Mouse (Mus musculus): ENCODE data around the gene Ubxn7. TPM values are rescaled to one million over a fixed set of nuclear protein-coding genes. Genes with fewer than 3 reads are reported as not detected.
A peak's percentile ranks its signal among the peaks of the same experiment; 100 is the strongest.
"Not testable (repeated sequence)": the region's sequence is repeated elsewhere in the genome, so short reads cannot be mapped to it uniquely, and the experiment has no call there.

Gene Ubxn7
- 24.2 and 24.6 TPM in 2 replicates for polyA plus RNA-seq (2016; fragmentation: Nextera tagmentation; extraction: Ambion mirVana)

- ATAC-seq (ENCODE audit: insufficient number of reproducible peaks, low FRiP score), result peak; percentile 98
- Histone ChIP-seq H3K4me3 (peak within 1 kb of the TSS; percentile 95), H3K4me2 (peak within 1 kb of the TSS; percentile 63)
Measured at GRCm38 (mm10) chr16:32332040-32332555, at the start of gene Ubxn7. Gene Ubxn7 (plus strand): TSS chr16:32332257.

GRCm38 (mm10) chr16:32282608-32283007, 49.4 kb upstream of the Ubxn7 start:
- peaks cover 8% of the 10 kb centered on the region for H3K4me1 ChIP-seq (replicated peaks)
- peaks cover 64% of the 10 kb centered on the region for H3K36me3 ChIP-seq
- H3K9ac ChIP-seq, result no peak overlapping the region
- ATAC-seq (ENCODE audit: insufficient number of reproducible peaks, low FRiP score), result no peak
- H3K4me3 ChIP-seq, result no peak overlapping the region
- H3K9me3 ChIP-seq (replicated peaks), result peaks cover 7% of the 10 kb centered on the region
- no peaks in the 10 kb centered on the region for H3K27me3 ChIP-seq (replicated peaks)
- H3K4me2 ChIP-seq, result no peak overlapping the region
- H3K27ac ChIP-seq (ENCODE audit: poor library complexity, severe bottlenecking), result no peak overlapping the region

More at GRCm38 (mm10) chr16:32332040-32332555, at the start of gene Ubxn7:
- Histone ChIP-seq H3K9me3 (replicated peaks) (no peaks in the 10 kb centered on the region), H3K4me1 (replicated peaks) (peaks cover 23% of the 10 kb centered on the region), H3K27ac (ENCODE audit: poor library complexity, severe bottlenecking) (peak within 1 kb of the TSS; percentile 92), H3K9ac (peak within 1 kb of the TSS; percentile 93), H3K27me3 (replicated peaks) (no peaks in the 10 kb centered on the region), H3K36me3 (no peaks in the 10 kb centered on the region)
- under 1% methylated on average over 46 of the region's 52 CpGs for WGBS

DNA sequence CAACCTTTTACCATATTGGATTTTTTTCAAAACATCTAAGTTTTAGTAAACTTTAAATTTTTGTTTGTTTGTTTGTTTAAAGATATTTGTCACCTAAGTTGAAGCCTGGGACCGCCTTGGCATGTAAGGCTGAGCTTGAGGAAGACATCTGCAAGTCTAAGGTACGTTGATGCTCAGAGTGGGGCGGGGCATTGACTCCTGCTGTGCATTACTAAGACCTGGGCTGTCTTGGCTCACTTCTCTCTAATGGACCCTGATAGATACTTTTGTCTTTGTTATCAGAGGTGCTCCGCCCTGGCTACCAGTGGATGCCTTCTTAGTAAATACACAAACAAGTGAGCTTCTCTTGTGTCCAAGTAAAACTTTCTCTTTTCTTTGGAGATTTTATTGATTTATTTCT, 40.2 kb upstream of the Ubxn7 start:
- Histone ChIP-seq H3K36me3 (peaks cover 50% of the 10 kb centered on the region), H3K4me2 (no peak overlapping the region), H3K4me3 (no peak overlapping the region), H3K27me3 (replicated peaks) (no peaks in the 10 kb centered on the region), H3K4me1 (replicated peaks) (no peaks in the 10 kb centered on the region), H3K9me3 (replicated peaks) (no peaks in the 10 kb centered on the region), H3K27ac (ENCODE audit: poor library complexity, severe bottlenecking) (no peak overlapping the region), H3K9ac (no peak overlapping the region)
- WGBS, result 94% methylated on average over 4 of the region's 4 CpGs
- ATAC-seq (ENCODE audit: insufficient number of reproducible peaks, low FRiP score), result no peak

DNA sequence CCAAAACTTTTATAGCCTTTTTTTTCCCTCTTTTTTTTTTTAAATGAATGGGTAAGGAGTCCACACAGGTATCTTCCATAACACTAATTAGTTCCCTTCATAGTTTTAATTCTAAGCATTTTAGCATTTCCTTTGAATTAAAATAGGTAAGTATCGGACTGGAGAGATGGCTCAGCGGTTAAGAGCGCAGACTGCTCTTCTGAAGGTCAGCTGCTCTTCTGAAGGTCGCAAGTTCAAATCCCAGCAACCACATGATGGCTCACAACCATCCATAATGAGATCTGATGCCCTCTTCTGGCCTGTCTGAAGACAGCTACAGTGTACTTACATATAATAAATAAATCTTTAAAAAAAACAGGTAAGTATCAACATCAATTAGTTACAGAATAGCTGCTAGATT, 32.4 kb upstream of the Ubxn7 start:
- H3K27me3 ChIP-seq (replicated peaks); ATAC-seq (ENCODE audit: insufficient number of reproducible peaks, low FRiP score); H3K9ac ChIP-seq; H3K4me3 ChIP-seq; H3K4me2 ChIP-seq; H3K4me1 ChIP-seq (replicated peaks); H3K9me3 ChIP-seq (replicated peaks); H3K27ac ChIP-seq (ENCODE audit: poor library complexity, severe bottlenecking): not testable (repeated sequence)
- WGBS, result 94% methylated on average over 4 of the region's 4 CpGs
- peaks cover 54% of the 10 kb centered on the region for H3K36me3 ChIP-seq

- Histone ChIP-seq H3K4me1 (replicated peaks) (no peaks in the 10 kb centered on the region), H3K4me3 (no peak overlapping the region), H3K9me3 (replicated peaks) (no peaks in the 10 kb centered on the region), H3K27ac (ENCODE audit: poor library complexity, severe bottlenecking) (no peak overlapping the region), H3K27me3 (replicated peaks) (no peaks in the 10 kb centered on the region), H3K36me3 (peaks cover 31% of the 10 kb centered on the region), H3K9ac (no peak overlapping the region), H3K4me2 (no peak overlapping the region)
- WGBS, result 57% methylated on average over 1 of the region's 1 CpGs
- ATAC-seq (ENCODE audit: insufficient number of reproducible peaks, low FRiP score), result no peak
Measured at GRCm38 (mm10) chr16:32303046-32303445, 29.0 kb upstream of the Ubxn7 start.

DNA sequence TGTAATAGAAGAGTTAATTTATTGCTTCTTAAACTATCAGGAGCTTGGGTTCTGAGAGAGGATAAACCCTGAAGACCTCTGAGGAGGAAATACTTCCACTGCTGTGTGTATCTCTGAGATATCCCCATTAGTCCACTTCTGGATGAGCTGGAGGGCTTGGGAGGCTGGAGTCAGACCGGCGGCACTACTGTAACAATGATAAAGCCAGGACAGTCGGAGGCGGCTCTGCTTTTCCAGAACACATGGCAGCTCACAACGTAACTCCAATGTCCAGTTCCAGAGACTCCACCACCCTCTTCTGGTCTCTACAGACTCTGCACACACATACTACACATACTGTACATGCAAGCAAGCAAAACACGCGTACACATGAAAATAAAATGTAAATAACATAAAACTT, 28.2 kb upstream of the Ubxn7 start:
- no peak overlapping the region for H3K4me3 ChIP-seq
- H3K9ac ChIP-seq, result no peak overlapping the region
- no peak for ATAC-seq (ENCODE audit: insufficient number of reproducible peaks, low FRiP score)
- H3K36me3 ChIP-seq, result peaks cover 24% of the 10 kb centered on the region
- 89% methylated on average over 7 of the region's 7 CpGs for WGBS
- H3K27me3 ChIP-seq (replicated peaks), result no peaks in the 10 kb centered on the region
- no peak overlapping the region for H3K4me2 ChIP-seq
- H3K27ac ChIP-seq (ENCODE audit: poor library complexity, severe bottlenecking), result no peak overlapping the region
- H3K4me1 ChIP-seq (replicated peaks), result no peaks in the 10 kb centered on the region
- no peaks in the 10 kb centered on the region for H3K9me3 ChIP-seq (replicated peaks)

DNA sequence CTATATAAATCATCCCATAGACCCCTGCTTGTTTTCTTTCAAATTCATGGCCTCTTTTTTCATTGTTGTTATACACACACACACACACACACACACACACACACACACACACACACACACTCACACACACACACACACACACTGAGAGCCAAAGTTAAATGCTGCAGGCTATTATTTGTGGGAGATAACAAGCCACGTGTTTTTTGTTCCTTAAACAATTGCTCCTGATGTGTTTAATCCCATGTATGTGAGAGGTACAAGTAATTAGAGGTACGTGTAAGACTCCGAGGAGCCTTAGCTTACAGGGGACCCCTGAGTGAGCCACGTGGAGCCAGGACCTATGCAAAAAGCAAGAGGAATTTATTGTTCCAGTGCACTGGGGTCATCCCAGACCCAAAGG, 20.1 kb upstream of the Ubxn7 start:
- Histone ChIP-seq H3K4me3 (no peak overlapping the region), H3K9me3 (replicated peaks) (no peaks in the 10 kb centered on the region), H3K4me2 (no peak overlapping the region), H3K9ac (no peak overlapping the region), H3K36me3 (no peaks in the 10 kb centered on the region), H3K27ac (ENCODE audit: poor library complexity, severe bottlenecking) (no peak overlapping the region), H3K27me3 (replicated peaks) (no peaks in the 10 kb centered on the region), H3K4me1 (replicated peaks) (peaks cover 3% of the 10 kb centered on the region; the same call in 1 of the 2 replicates)
- no peak for ATAC-seq (ENCODE audit: insufficient number of reproducible peaks, low FRiP score)
- WGBS, result 78% methylated on average over 4 of the region's 4 CpGs

DNA sequence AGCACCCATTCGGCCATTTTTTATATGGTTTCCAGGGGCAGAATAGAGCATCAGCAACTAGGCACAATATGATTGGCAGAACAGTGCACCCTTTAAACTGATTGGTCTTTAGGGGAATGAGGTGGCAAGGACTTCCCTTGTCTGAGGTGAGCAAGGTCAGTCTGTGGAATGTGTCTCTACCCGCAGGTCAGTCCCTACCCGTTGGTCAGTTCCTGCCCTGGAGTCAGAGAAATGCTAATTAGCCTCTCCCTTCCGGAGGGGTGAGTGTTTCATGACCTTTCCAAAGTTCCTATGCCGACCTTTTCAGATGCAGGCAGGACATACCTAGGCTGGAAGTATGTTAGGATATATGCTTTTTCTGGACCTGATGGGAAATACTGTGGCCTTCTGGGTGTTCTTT, 19.7 kb upstream of the Ubxn7 start:
- WGBS, result 53% methylated on average over 5 of the region's 5 CpGs
- H3K4me1 ChIP-seq (replicated peaks), result peaks cover 5% of the 10 kb centered on the region; the same call in 1 of the 2 replicates
- ATAC-seq (ENCODE audit: insufficient number of reproducible peaks, low FRiP score), result no peak
- no peaks in the 10 kb centered on the region for H3K9me3 ChIP-seq (replicated peaks)
- no peak overlapping the region for H3K4me2 ChIP-seq
- H3K27ac ChIP-seq (ENCODE audit: poor library complexity, severe bottlenecking), result no peak overlapping the region
- H3K4me3 ChIP-seq, result no peak overlapping the region
- no peaks in the 10 kb centered on the region for H3K27me3 ChIP-seq (replicated peaks)
- no peaks in the 10 kb centered on the region for H3K36me3 ChIP-seq
- no peak overlapping the region for H3K9ac ChIP-seq

- H3K9ac ChIP-seq, result no peak overlapping the region
- peaks cover 5% of the 10 kb centered on the region; the same call in 1 of the 2 replicates for H3K4me1 ChIP-seq (replicated peaks)
- ATAC-seq (ENCODE audit: insufficient number of reproducible peaks, low FRiP score), result no peak
- no peaks in the 10 kb centered on the region for H3K36me3 ChIP-seq
- no peak overlapping the region for H3K4me2 ChIP-seq
- 72% methylated on average over 4 of the region's 4 CpGs for WGBS
- H3K27ac ChIP-seq (ENCODE audit: poor library complexity, severe bottlenecking), result no peak overlapping the region
- H3K27me3 ChIP-seq (replicated peaks), result no peaks in the 10 kb centered on the region
- no peak overlapping the region for H3K4me3 ChIP-seq
- no peaks in the 10 kb centered on the region for H3K9me3 ChIP-seq (replicated peaks)
Measured at GRCm38 (mm10) chr16:32312859-32313258, 19.2 kb upstream of the Ubxn7 start.

- WGBS, result 65% methylated on average over 2 of the region's 2 CpGs
- H3K9me3 ChIP-seq (replicated peaks), result 0 out of 2 replicates have a peak, but pooled peaks cover 6% of the 10 kb centered on the region
- H3K4me3 ChIP-seq, result no peak overlapping the region
- no peaks in the 10 kb centered on the region for H3K36me3 ChIP-seq
- H3K27me3 ChIP-seq (replicated peaks), result no peaks in the 10 kb centered on the region
- ATAC-seq (ENCODE audit: insufficient number of reproducible peaks, low FRiP score), result no peak
- no peak overlapping the region for H3K9ac ChIP-seq
- H3K4me2 ChIP-seq, result no peak overlapping the region
- no peak overlapping the region for H3K27ac ChIP-seq (ENCODE audit: poor library complexity, severe bottlenecking)
- peaks cover 5% of the 10 kb centered on the region; the same call in 1 of the 2 replicates for H3K4me1 ChIP-seq (replicated peaks)
Measured at GRCm38 (mm10) chr16:32316601-32317000, 15.5 kb upstream of the Ubxn7 start.

DNA sequence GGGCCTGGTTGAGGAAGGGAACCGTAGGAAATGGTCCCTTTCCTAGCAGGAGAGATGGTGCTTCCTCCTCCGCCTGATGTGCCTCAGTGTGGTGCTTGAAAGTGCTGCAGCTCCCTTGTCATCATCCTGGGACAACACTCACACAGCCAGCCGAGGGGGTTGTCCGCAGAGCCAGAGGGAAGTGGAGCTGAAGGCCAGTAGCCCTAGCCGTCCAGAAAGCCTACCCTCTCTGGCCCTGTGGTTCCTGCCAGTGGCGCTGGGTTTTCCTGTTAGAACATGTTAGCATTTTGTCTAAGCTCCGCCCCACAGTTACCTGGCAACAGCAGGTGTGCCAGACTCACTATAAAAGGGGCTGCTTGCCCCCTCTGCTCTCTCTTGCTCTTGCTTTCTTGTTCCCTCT, 8.1 kb upstream of the Ubxn7 start:
- Histone ChIP-seq H3K27me3 (replicated peaks) (no peaks in the 10 kb centered on the region), H3K4me3 (no peak overlapping the region), H3K36me3 (no peaks in the 10 kb centered on the region), H3K4me2 (0 out of 2 replicates have a peak overlapping the region, but pooled peaks have one; percentile 3), H3K9me3 (replicated peaks) (no peaks in the 10 kb centered on the region), H3K4me1 (replicated peaks) (0 out of 2 replicates have a peak, but pooled peaks cover 3% of the 10 kb centered on the region), H3K9ac (no peak overlapping the region), H3K27ac (ENCODE audit: poor library complexity, severe bottlenecking) (no peak overlapping the region)
- ATAC-seq (ENCODE audit: insufficient number of reproducible peaks, low FRiP score), result no peak
- WGBS, result 26% methylated on average over 7 of the region's 7 CpGs
